Mouse (Mus musculus): ENCODE data around the gene Zfp652.
"Not testable (repeated sequence)": the region's sequence is repeated elsewhere in the genome, so short reads cannot be mapped to it uniquely, and the experiment has no call there.

Gene Zfp652

DNA sequence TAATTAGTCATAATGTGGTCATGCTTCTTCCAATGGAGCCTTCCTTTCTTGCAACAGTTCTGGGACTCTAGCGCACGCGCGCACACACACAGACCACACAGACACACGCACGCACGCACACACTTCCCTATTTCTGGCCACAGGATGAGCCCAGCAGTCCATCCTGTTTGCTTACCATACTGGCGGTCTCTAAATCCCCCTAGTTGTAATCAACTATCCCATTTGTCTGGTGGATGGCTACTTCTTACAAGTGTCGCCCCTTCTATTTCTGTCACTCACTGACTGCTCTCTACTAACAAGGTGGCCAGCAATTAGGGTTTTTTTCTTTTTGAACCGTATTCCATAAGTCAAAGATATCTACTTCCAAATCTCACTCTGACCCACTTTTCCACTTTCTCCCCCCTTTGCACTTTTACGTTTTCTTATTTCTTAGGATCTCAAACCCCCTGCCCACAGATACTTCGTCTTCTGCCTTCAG lies 349 bp upstream of the Zfp652 start:
- peak; percentile 23 for DNase-seq (ENCODE audit: low spot score)

DNA sequence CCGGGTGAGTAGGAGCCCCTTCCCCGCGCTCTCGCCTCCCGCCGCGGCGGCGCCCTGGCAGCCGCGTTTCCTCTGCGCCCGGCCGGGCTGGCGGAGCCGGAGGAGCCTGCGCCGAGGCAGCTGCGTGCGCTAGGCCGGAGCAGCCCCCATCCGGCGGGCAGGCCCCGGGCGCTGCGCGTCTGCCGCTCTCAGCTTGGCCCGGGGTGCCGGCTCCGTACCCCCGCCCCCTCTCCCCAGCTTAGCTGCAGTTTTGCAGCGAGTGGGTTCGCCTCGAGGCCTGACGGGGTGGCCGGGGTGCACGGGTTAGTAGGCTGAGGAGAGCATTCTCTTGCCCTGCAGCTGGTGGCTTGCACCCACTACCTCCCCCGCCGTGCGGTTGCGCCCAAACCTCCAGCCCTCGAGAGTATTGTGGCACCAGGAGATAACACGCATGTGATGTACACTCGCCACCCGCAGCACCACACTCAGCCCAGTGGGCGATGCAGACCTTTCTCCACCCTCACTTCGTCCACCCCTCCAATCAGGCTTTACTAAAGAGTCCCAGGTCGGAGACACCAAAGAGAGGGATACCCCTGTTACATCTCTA lies 845 bp downstream of the Zfp652 start:
- peak; percentile 29 for DNase-seq (ENCODE audit: low spot score)

GRCm38 (mm10) chr11:95713811-95714241 lies 1.4 kb downstream of the Zfp652 start:
- no peak for DNase-seq (ENCODE audit: low spot score)

DNA sequence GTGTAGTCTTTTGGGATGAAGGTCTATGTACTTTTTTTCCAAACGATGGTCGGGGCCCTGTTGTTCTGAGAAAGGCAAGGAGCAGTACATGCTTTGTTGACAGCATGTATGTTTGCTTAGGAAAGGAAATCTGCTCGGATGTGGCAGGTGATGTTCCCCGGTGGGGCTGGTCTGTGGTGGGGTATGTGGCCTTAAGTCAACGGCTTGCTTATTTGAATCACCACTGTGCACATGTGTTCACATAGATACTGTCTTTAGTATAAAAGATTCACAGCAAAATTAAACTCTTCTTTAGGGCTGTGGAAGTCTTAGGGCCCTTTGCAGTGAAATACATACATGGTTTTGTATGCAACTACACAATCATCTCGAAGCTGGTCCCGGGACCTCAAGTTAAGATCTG lies 1.9 kb downstream of the Zfp652 start:
- DNase-seq (ENCODE audit: low spot score): no peak

DNA sequence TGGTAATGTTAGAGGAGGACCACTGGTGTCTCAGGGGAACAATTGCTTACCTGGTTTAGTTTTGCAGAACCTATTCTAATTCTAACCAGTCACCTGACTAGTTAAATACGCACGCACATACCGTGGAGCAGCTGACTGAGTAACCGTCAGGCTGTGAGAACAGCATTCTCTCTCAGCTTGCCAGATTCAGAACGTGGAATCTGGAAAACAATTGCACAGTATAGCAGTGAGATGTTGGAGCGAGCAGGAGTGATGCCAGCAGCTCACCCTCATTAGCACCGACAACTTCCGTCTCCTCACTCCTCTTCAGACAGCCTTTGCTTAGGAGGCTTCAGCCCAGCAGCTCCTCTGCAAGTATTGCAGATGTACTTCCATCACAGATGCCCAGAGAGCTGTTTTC lies 3.7 kb downstream of the Zfp652 start:
- DNase-seq (ENCODE audit: low spot score): no peak

GRCm38 (mm10) chr11:95719356-95719755 lies 6.9 kb downstream of the Zfp652 start:
- DNase-seq (ENCODE audit: low spot score): no peak

DNA sequence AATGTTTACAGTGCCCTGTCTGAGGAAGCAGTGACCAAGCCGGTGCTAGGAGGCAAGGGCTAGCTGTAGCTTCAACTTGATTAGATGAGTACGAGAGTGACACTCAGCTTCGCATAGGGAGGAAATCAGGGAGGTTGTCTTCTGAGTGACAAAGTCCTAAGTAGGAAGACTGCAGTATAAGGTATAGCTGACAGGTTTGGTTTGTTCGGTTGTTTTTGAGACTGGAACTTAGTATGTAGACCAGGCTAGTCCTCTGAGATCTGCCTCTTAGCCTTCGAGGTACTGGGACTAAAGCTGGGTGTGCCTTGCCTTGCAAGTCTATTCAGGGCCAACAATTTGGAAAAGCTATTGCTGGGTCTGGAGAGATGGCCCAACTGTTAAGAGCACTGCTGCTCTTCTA lies 10.8 kb downstream of the Zfp652 start, which contains the start of gene B130006D01Rik:
B130006D01Rik (plus strand) TSS at position 301 of the 400 bp plus-strand sequence.
- DNase-seq (ENCODE audit: low spot score): no peak

GRCm38 (mm10) chr11:95724466-95724865 lies 12.0 kb downstream of the Zfp652 start:
- DNase-seq (ENCODE audit: low spot score): no peak

DNA sequence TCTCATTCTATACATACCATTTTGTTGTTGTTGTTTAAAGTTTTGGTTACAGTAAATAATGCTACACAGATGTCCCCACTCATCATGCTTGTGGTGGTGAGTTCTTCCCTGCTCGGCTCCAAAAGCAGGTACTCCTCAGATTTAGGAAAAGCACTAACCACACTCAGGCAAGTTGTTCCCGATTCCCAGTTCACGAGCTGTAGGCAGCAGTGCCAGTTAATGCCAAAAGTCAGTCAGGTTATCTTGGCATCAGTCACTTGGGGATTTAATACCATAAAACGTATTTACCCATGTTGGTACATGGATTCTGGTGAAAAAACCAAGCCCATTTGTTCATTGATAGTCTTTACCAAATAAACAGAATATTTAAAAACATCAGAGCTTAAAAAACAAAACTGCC lies 13.7 kb downstream of the Zfp652 start:
- no peak for DNase-seq (ENCODE audit: low spot score)

DNA sequence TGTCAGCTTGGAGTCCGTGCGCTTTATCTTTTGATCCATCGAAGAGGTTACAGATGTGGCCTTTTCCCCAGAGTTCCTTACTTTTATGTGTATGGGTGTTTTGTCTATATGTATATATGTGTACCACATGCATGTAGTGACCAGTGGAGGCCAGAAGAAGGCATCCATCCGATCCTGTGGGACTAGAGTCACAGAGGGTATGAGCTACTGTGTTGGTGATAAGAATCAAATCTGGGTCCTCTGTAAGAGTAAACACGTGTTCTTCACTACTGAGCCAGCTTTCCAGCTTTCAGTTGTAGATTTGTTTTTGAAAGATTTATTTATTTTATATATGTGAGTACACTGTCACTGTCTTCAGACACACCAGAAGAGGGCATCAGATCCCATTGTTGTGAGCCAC lies 15.5 kb downstream of the Zfp652 start:
- no peak for DNase-seq (ENCODE audit: low spot score)

GRCm38 (mm10) chr11:95728916-95729907 lies 16.7 kb downstream of the Zfp652 start:
- no peak for DNase-seq (ENCODE audit: low spot score)

- DNase-seq (ENCODE audit: low spot score): no peak
Observed at GRCm38 (mm10) chr11:95734485-95734884, 22.0 kb downstream of the Zfp652 start.

GRCm38 (mm10) chr11:95737811-95738210 lies 25.3 kb downstream of the Zfp652 start:
- peak; percentile 59 for DNase-seq (ENCODE audit: low spot score)

GRCm38 (mm10) chr11:95744521-95744920 lies 32.0 kb downstream of the Zfp652 start:
- DNase-seq (ENCODE audit: low spot score): no peak

- DNase-seq (ENCODE audit: low spot score): no peak
Observed at GRCm38 (mm10) chr11:95746821-95747220, 34.3 kb downstream of the Zfp652 start.

GRCm38 (mm10) chr11:95748331-95748730 lies 35.9 kb downstream of the Zfp652 start:
- no peak for DNase-seq (ENCODE audit: low spot score)

- no peak for DNase-seq (ENCODE audit: low spot score)
Observed at GRCm38 (mm10) chr11:95749619-95750018, 37.1 kb downstream of the Zfp652 start.

- peak; percentile 85 for DNase-seq (ENCODE audit: low spot score)
Observed at GRCm38 (mm10) chr11:95750995-95751394, 38.5 kb downstream of the Zfp652 start.

DNA sequence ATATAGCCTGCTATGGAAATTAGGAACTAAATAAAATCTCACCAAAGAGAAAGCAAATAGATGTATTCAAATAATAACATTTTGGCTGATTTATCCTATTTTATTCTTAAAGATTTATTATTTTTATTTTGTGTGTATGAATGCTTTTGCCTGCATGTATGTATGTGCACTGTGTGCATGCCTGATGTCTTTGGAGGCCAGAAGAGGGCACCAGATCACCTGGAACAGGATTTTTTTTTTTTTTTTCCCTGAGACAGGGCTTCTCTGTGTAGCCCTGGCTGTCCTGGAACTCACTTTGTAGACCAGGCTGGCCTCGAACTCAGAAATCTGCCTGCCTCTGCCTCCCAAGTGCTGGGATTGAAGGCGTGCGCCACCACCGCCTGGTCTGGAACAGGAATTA lies 42.7 kb downstream of the Zfp652 start:
- DNase-seq (ENCODE audit: low spot score): not testable (repeated sequence)

- DNase-seq (ENCODE audit: low spot score): no peak
Observed at GRCm38 (mm10) chr11:95760521-95760920, 48.0 kb downstream of the Zfp652 start.

DNA sequence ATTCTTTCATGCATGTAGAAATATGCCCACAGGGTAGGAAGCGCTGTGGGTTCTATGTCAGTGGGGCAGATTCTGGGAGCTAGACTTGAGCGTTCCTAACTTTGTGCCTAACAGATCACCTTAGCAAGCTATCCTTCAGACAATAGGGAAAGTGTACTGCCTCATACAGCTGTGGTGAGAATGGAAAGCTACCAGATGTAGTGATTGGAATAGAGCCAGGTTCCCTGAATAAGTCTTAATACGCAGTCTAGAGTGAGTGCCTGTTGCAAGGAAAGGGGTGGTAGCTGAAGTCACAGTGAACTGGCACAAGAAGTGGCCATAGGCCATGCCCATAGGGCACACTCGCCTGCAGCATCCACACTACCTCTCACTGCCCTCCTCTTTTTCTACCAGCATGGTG lies 50.5 kb downstream of the Zfp652 start:
- no peak for DNase-seq (ENCODE audit: low spot score)

DNA sequence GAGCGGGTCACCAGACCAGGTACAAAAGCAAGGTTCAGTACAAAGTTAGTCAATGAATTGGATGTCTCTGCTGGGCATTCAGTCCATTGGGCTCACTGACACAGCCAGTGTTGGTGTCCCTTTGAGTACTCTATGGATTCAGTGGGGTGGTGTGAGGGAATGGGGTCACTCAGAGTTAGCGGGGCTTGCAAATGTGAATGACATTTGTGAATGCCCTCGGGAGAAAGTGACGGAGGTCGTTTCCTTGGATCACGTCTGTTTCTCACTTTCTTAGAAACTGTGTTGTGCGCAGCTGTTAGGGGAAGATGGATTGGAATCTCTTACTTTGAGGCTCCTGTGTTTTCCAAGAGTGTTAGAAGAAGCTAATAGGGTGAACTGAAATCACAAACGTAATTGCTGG lies 52.3 kb downstream of the Zfp652 start:
- DNase-seq (ENCODE audit: low spot score): no peak

- no peak for DNase-seq (ENCODE audit: low spot score)
Observed at GRCm38 (mm10) chr11:95765334-95765733, 52.9 kb downstream of the Zfp652 start.

Measured in urinary bladder, postnatal 14 days (tissue).